Mouse (Mus musculus) lung, postnatal 0 days (tissue): ENCODE measurements around the gene Tarbp2.

Source experiments
- CTCF ChIP-seq: IDR thresholded peaks from 2 replicates; pipeline ENCODE4 v1.5.1; 2016; ENCODE audit warnings: antibody characterized with exemption, mild to moderate bottlenecking
- EP300 ChIP-seq: IDR thresholded peaks from 2 replicates; pipeline ENCODE4 v1.6.1; 2016; ENCODE audit warnings: antibody characterized with exemption, mild to moderate bottlenecking, control low read depth

DNA sequence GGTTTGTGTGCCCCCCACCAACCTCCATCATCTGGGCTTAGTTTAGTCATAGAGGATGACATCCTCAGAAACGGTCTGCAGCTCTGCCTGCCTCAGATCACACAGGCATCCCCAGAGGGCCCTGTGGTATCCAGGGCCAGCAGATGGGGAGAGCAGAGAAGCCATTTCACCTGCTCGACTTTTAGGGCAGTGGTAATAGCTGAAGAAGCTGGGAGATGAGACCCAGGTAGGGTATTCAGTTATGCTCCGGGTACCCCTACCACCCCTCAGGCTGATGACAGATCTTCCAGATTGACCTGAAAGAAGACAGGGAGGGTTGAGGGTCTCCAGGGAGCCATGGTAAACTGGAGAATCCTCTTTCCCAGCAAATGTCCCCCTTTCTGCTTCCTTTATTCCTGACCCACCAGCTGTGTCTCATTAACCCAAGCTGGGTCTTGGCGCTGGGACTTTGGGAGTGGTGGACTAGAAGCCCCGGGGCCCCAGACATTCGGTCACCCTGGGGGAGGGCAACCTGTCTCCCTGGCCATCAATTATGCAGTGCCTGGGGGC, 6.6 kb upstream of the Tarbp2 start:
- no peak for TF ChIP-seq CTCF
- no peak for TF ChIP-seq EP300
